Mouse (Mus musculus): ENCODE data around the gene Ier3.

DNA sequence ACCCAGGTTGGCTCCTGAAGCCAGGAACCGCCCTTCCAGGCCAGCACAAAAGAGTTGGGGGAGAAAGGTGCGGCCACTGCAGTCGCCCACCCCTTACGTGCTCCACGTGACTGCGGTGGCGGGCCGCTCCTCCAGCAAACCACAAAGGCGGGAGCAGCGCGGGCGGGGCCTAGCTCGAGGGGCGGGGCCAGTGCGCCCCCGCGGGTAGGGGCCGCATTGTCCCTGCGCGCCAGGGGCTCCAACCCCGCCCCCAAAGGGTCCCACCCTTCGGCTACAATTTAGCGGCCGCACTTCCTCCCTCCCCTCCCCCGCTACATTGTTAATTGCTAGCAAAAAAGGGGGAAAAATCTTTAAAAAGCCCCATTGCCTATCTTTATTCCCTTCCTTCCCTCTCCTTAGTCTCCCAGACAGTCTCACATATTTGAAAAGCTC, 15.5 kb downstream of the Ier3 start:
- TF ChIP-seq CTCF (IDR thresholded peaks at IDR 0.05; ENCODE audit: borderline replicate concordance, extremely low read depth, insufficient read depth, insufficient read length), result no peak
- 0 out of 2 replicates have a peak, but pooled peaks have one; percentile 24 for TF ChIP-seq POLR2A (IDR thresholded peaks at IDR 0.05; ENCODE audit: borderline replicate concordance, extremely low read depth, insufficient read depth, insufficient read length, poor library complexity, severe bottlenecking)
